Mouse (Mus musculus): Measurements from ENCODE around the gene Tmem273.

Tmem273 gene

DNA sequence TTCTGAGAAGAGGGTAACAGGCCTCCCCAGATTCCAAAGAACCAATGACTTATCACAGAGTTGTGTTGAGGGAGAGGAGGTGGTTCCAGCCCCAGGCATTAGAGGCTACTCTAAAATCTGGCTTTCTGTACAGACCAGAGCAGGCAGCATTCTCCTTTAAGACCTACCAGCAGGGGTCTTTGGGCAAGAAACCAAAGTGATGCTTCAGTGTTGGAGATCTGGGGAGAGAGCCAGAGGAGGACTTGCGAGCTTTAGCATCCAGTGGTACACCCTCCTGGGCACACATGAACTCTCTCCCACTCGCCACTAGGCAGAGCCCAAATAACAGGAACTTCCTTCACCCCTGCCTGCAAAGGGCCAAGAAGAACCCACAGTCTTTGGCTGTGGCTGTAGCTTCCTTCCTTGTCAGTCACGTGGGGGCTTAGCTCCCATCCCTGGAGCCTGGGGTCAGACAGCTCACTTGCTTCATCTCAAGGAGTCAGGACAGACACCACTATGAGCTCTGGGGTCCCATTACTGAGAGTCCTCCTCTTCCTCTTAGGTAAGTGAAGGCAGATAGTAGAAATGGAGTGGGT, at the start of gene Tmem273:
Gene Tmem273 (plus strand): TSS at position 408 of the 575 bp plus-strand sequence.
- H3K9me3 ChIP-seq (ENCODE audit: low read length): no peaks in the 10 kb centered on the region
- no peaks in the 10 kb centered on the region for H3K36me3 ChIP-seq (ENCODE audit: insufficient read depth, low read length)
- H3K27me3 ChIP-seq (ENCODE audit: insufficient read depth, low read length): peaks cover 15% of the 10 kb centered on the region
- no peak for TF ChIP-seq NANOG (IDR thresholded peaks at IDR 0.05; ENCODE audit: borderline replicate concordance, low read length)
- no peak for TF ChIP-seq CTCF (conservative IDR thresholded peaks at IDR 0.05; ENCODE audit: low read length)
- no peak for TF ChIP-seq POU5F1 (IDR thresholded peaks at IDR 0.05; ENCODE audit: borderline replicate concordance, low read length)
- no peaks in the 10 kb centered on the region; the same call in 1 of the 2 replicates for H3K4me1 ChIP-seq (replicated peaks; ENCODE audit: low read depth, low read length)
- H3K4me3 ChIP-seq (replicated peaks; ENCODE audit: low read length): no peak within 1 kb of the TSS

GRCm38 (mm10) chr14:32736561-32736960, 49.2 kb upstream of the Tmem273 start:
- no peaks in the 10 kb centered on the region for H3K36me3 ChIP-seq (ENCODE audit: insufficient read depth, low read length)
- H3K9me3 ChIP-seq (ENCODE audit: low read length): peaks cover 23% of the 10 kb centered on the region
- no peaks in the 10 kb centered on the region for H3K4me1 ChIP-seq (replicated peaks; ENCODE audit: low read depth, low read length)
- no peak for TF ChIP-seq CTCF (conservative IDR thresholded peaks at IDR 0.05; ENCODE audit: low read length)
- no peak for TF ChIP-seq NANOG (IDR thresholded peaks at IDR 0.05; ENCODE audit: borderline replicate concordance, low read length)
- no peak for TF ChIP-seq POU5F1 (IDR thresholded peaks at IDR 0.05; ENCODE audit: borderline replicate concordance, low read length)
- no peaks in the 10 kb centered on the region for H3K27me3 ChIP-seq (ENCODE audit: insufficient read depth, low read length)
- no peak overlapping the region for H3K4me3 ChIP-seq (replicated peaks; ENCODE audit: low read length)

GRCm38 (mm10) chr14:32738586-32738985, 47.2 kb upstream of the Tmem273 start:
- no peaks in the 10 kb centered on the region for H3K4me1 ChIP-seq (replicated peaks; ENCODE audit: low read depth, low read length)
- H3K27me3 ChIP-seq (ENCODE audit: insufficient read depth, low read length): no peaks in the 10 kb centered on the region
- peaks cover 23% of the 10 kb centered on the region for H3K9me3 ChIP-seq (ENCODE audit: low read length)
- no peaks in the 10 kb centered on the region for H3K36me3 ChIP-seq (ENCODE audit: insufficient read depth, low read length)
- TF ChIP-seq CTCF (conservative IDR thresholded peaks at IDR 0.05; ENCODE audit: low read length) (no peak), NANOG (IDR thresholded peaks at IDR 0.05; ENCODE audit: borderline replicate concordance, low read length) (no peak), POU5F1 (IDR thresholded peaks at IDR 0.05; ENCODE audit: borderline replicate concordance, low read length) (no peak)
- H3K4me3 ChIP-seq (replicated peaks; ENCODE audit: low read length): no peak overlapping the region

- H3K4me3 ChIP-seq (replicated peaks; ENCODE audit: low read length): no peak overlapping the region
- no peaks in the 10 kb centered on the region for H3K36me3 ChIP-seq (ENCODE audit: insufficient read depth, low read length)
- H3K9me3 ChIP-seq (ENCODE audit: low read length): no peaks in the 10 kb centered on the region
- TF ChIP-seq NANOG (IDR thresholded peaks at IDR 0.05; ENCODE audit: borderline replicate concordance, low read length): no peak
- peaks cover 4% of the 10 kb centered on the region for H3K27me3 ChIP-seq (ENCODE audit: insufficient read depth, low read length)
- no peaks in the 10 kb centered on the region for H3K4me1 ChIP-seq (replicated peaks; ENCODE audit: low read depth, low read length)
Observed at GRCm38 (mm10) chr14:32748519-32748918, 37.2 kb upstream of the Tmem273 start.

GRCm38 (mm10) chr14:32750727-32751126, 35.0 kb upstream of the Tmem273 start:
- H3K4me1 ChIP-seq (replicated peaks; ENCODE audit: low read depth, low read length): no peaks in the 10 kb centered on the region

GRCm38 (mm10) chr14:32754286-32754685, 31.5 kb upstream of the Tmem273 start:
- no peaks in the 10 kb centered on the region for H3K36me3 ChIP-seq (ENCODE audit: insufficient read depth, low read length)
- H3K4me1 ChIP-seq (replicated peaks; ENCODE audit: low read depth, low read length): no peaks in the 10 kb centered on the region
- no peak overlapping the region for H3K4me3 ChIP-seq (replicated peaks; ENCODE audit: low read length)
- no peaks in the 10 kb centered on the region for H3K9me3 ChIP-seq (ENCODE audit: low read length)
- peaks cover 4% of the 10 kb centered on the region for H3K27me3 ChIP-seq (ENCODE audit: insufficient read depth, low read length)
- TF ChIP-seq POU5F1 (IDR thresholded peaks at IDR 0.05; ENCODE audit: borderline replicate concordance, low read length) (no peak), NANOG (IDR thresholded peaks at IDR 0.05; ENCODE audit: borderline replicate concordance, low read length) (no peak), CTCF (conservative IDR thresholded peaks at IDR 0.05; ENCODE audit: low read length) (no peak)

More at GRCm38 (mm10) chr14:32750727-32751126, 35.0 kb upstream of the Tmem273 start:
- H3K9me3 ChIP-seq (ENCODE audit: low read length): no peaks in the 10 kb centered on the region
- no peaks in the 10 kb centered on the region for H3K36me3 ChIP-seq (ENCODE audit: insufficient read depth, low read length)
- TF ChIP-seq POU5F1 (IDR thresholded peaks at IDR 0.05; ENCODE audit: borderline replicate concordance, low read length) (no peak), NANOG (IDR thresholded peaks at IDR 0.05; ENCODE audit: borderline replicate concordance, low read length) (no peak), CTCF (conservative IDR thresholded peaks at IDR 0.05; ENCODE audit: low read length) (no peak)
- peaks cover 4% of the 10 kb centered on the region for H3K27me3 ChIP-seq (ENCODE audit: insufficient read depth, low read length)
- H3K4me3 ChIP-seq (replicated peaks; ENCODE audit: low read length): no peak overlapping the region

GRCm38 (mm10) chr14:32762177-32762576, 23.6 kb upstream of the Tmem273 start:
- Histone ChIP-seq H3K36me3 (ENCODE audit: insufficient read depth, low read length) (no peaks in the 10 kb centered on the region), H3K4me3 (replicated peaks; ENCODE audit: low read length) (no peak overlapping the region), H3K9me3 (ENCODE audit: low read length) (no peaks in the 10 kb centered on the region), H3K4me1 (replicated peaks; ENCODE audit: low read depth, low read length) (no peaks in the 10 kb centered on the region), H3K27me3 (ENCODE audit: insufficient read depth, low read length) (no peaks in the 10 kb centered on the region)
- no peak for TF ChIP-seq NANOG (IDR thresholded peaks at IDR 0.05; ENCODE audit: borderline replicate concordance, low read length)
- TF ChIP-seq POU5F1 (IDR thresholded peaks at IDR 0.05; ENCODE audit: borderline replicate concordance, low read length): no peak

DNA sequence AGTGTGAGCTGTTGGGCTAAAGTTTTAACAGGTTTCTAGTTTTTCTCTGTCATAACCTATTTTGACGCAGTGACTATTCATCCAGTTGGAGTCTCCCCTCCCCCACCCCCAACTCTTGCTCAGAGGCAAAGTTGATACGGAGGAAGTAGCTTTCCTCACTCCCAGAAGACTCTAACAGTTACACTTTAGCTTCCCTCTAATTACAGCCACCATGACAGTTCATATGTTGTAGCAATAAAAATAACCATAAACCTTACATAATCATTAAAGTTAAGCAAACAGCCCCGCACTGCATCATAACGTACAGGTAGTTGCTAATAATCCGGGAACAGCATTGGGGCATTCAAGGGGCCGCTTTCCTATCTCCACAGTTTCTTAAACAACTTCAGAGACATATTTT, 15.2 kb upstream of the Tmem273 start:
- no peaks in the 10 kb centered on the region for H3K36me3 ChIP-seq (ENCODE audit: insufficient read depth, low read length)
- H3K9me3 ChIP-seq (ENCODE audit: low read length): no peaks in the 10 kb centered on the region
- TF ChIP-seq POU5F1 (IDR thresholded peaks at IDR 0.05; ENCODE audit: borderline replicate concordance, low read length) (no peak), CTCF (conservative IDR thresholded peaks at IDR 0.05; ENCODE audit: low read length) (no peak), NANOG (IDR thresholded peaks at IDR 0.05; ENCODE audit: borderline replicate concordance, low read length) (no peak)
- no peaks in the 10 kb centered on the region for H3K4me1 ChIP-seq (replicated peaks; ENCODE audit: low read depth, low read length)
- H3K27me3 ChIP-seq (ENCODE audit: insufficient read depth, low read length): no peaks in the 10 kb centered on the region
- H3K4me3 ChIP-seq (replicated peaks; ENCODE audit: low read length): no peak overlapping the region

GRCm38 (mm10) chr14:32772085-32772484, 13.7 kb upstream of the Tmem273 start:
- Histone ChIP-seq H3K9me3 (ENCODE audit: low read length) (no peaks in the 10 kb centered on the region), H3K36me3 (ENCODE audit: insufficient read depth, low read length) (no peaks in the 10 kb centered on the region), H3K27me3 (ENCODE audit: insufficient read depth, low read length) (no peaks in the 10 kb centered on the region), H3K4me3 (replicated peaks; ENCODE audit: low read length) (no peak overlapping the region), H3K4me1 (replicated peaks; ENCODE audit: low read depth, low read length) (no peaks in the 10 kb centered on the region)
- TF ChIP-seq NANOG (IDR thresholded peaks at IDR 0.05; ENCODE audit: borderline replicate concordance, low read length): no peak
- no peak for TF ChIP-seq CTCF (conservative IDR thresholded peaks at IDR 0.05; ENCODE audit: low read length)
- TF ChIP-seq POU5F1 (IDR thresholded peaks at IDR 0.05; ENCODE audit: borderline replicate concordance, low read length): no peak

Measured in E14TG2a.4 (cell line).